8 mouse cellular contexts compared by ENCODE assay signal in genomic region chr6:3424613-3425277, GRCm38 (mm10). TPM values are rescaled to one million over a fixed set of nuclear protein-coding genes. Genes with fewer than 3 reads are reported as not detected.
DNase-seq lines count a peak whose midpoint lies in the region; ATAC-seq lines count a peak whose summit lies in the region.
"Not testable (repeated sequence)": the region's sequence is repeated elsewhere in the genome, so short reads cannot be mapped to it uniquely, and the experiment has no call there.

No protein-coding gene starts in this region.

- DNase-seq in adrenal gland, postnatal 25 days, result peak; percentile 6
- DNase-seq in heart, postnatal 36 days, result peak; percentile 48 to 60
- peak; percentile 58 to 80 for DNase-seq in lung, postnatal 4 days

- WGBS in kidney, embryonic 14.5 days, result 20% methylated on average over 1 of the region's 4 CpGs
- 14% methylated on average over 1 of the region's 4 CpGs for WGBS in liver, embryonic 15.5 days (ENCODE audit: insufficient replicate concordance)
- WGBS in stomach, embryonic 14.5 days, result 38% methylated on average over 1 of the region's 4 CpGs

- not testable (repeated sequence) for H3K4me3 ChIP-seq in kidney, embryonic 14.5 days (ENCODE audit: low read length); liver, embryonic 15.5 days (replicated peaks); stomach, embryonic 14.5 days (ENCODE audit: low read depth, low read length)

- H3K9ac ChIP-seq in kidney, embryonic 14.5 days (ENCODE audit: low read depth, low read length); liver, embryonic 15.5 days; stomach, embryonic 14.5 days (replicated peaks; ENCODE audit: low read depth, low read length): not testable (repeated sequence)

- peak; percentile 83 for ATAC-seq in CD4-positive, CD25-positive, alpha-beta regulatory T cell, adult 4 months
- peak; percentile 74 for ATAC-seq in granulocyte monocyte progenitor cell, adult 5-6 weeks (replicated peaks; ENCODE audit: poor library complexity, severe bottlenecking)
- ATAC-seq in kidney, embryonic 14.5 days (ENCODE audit: low FRiP score, low TSS enrichment), result peak; percentile 72; the same call in 1 of the 2 replicates
- ATAC-seq in liver, embryonic 15.5 days (ENCODE audit: insufficient read depth), result peak; percentile 47
- peak; percentile 58; the same call in 1 of the 2 replicates for ATAC-seq in stomach, embryonic 14.5 days (ENCODE audit: insufficient number of reproducible peaks, insufficient read depth, low FRiP score, low read depth)

- H3K4me1 ChIP-seq in kidney, embryonic 14.5 days (ENCODE audit: control insufficient read depth, insufficient read depth, low read length); liver, embryonic 15.5 days (replicated peaks); stomach, embryonic 14.5 days (ENCODE audit: control insufficient read depth, insufficient read depth, low read length): not testable (repeated sequence)

- not testable (repeated sequence) for H3K36me3 ChIP-seq in kidney, embryonic 14.5 days (ENCODE audit: control insufficient read depth, insufficient read depth, low read length); liver, embryonic 15.5 days (replicated peaks); stomach, embryonic 14.5 days (ENCODE audit: control insufficient read depth, insufficient read depth, low read length)

- not testable (repeated sequence) for H3K27me3 ChIP-seq in kidney, embryonic 14.5 days (ENCODE audit: control insufficient read depth, insufficient read depth, low read length); liver, embryonic 15.5 days; stomach, embryonic 14.5 days (ENCODE audit: control insufficient read depth, insufficient read depth, low read length)

- H3K27ac ChIP-seq in kidney, embryonic 14.5 days (ENCODE audit: low read depth, low read length); liver, embryonic 15.5 days (replicated peaks); stomach, embryonic 14.5 days (ENCODE audit: low read length): not testable (repeated sequence)

- intact Hi-C loops in heart, postnatal 36 days (cut with DNase I), result not testable (repeated sequence)

- H3K9me3 ChIP-seq in kidney, embryonic 14.5 days (ENCODE audit: control insufficient read depth, low read length); liver, embryonic 15.5 days (replicated peaks); stomach, embryonic 14.5 days (ENCODE audit: control insufficient read depth, low read depth, low read length): not testable (repeated sequence)

- H3K4me2 ChIP-seq in kidney, embryonic 14.5 days (replicated peaks; ENCODE audit: low read depth, low read length); liver, embryonic 15.5 days; stomach, embryonic 14.5 days (replicated peaks; ENCODE audit: low read depth, low read length): not testable (repeated sequence)

RNA-seq across cellular contexts. Expression of gene Samd9l, which starts 25.4 kb away (rescaled TPM):
- polyA plus RNA-seq in CD4-positive, CD25-positive, alpha-beta regulatory T cell, adult 4 months (2017; shearing (Covaris generic)), result 100 to 1,000 TPM; 123 to 199 TPM
- 12.2 and 18.3 TPM in 2 replicates for total RNA-seq in adrenal gland, postnatal 25 days (2021)
- total RNA-seq in granulocyte monocyte progenitor cell, adult 5-6 weeks (2014; fragmentation: Nextera tagmentation), result 1.6 and 3.2 TPM in 2 replicates
- total RNA-seq in granulocyte monocyte progenitor cell, adult 5-6 weeks (2017), result 12.3 and 12.8 TPM in 2 replicates
- 10 to 100 TPM in 1 of 2 experiments, 1 to 10 TPM in 1; 7.5 to 12.4 TPM for total RNA-seq in heart, postnatal 36 days (2021)
- 4.7 and 8.2 TPM in 2 replicates for polyA plus RNA-seq in kidney, embryonic 14.5 days (2014; fragmentation: Nextera tagmentation; extraction: Ambion mirVana)
- polyA plus RNA-seq in liver, embryonic 15.5 days (2015; fragmentation: Nextera tagmentation; extraction: Ambion mirVana), result 3.0 and 3.5 TPM in 2 replicates
- polyA plus RNA-seq in stomach, embryonic 14.5 days (2014; fragmentation: Nextera tagmentation; extraction: Ambion mirVana), result 14.5 and 14.6 TPM in 2 replicates

Comparison
In these comparisons a context has a peak if more than half of its experiments do, and no peak if none do; other contexts are left out.
1. DNase-seq: peak in every context shown above with its lines; median percentile 69 in lung, postnatal 4 days; 54 in heart, postnatal 36 days; 6 in adrenal gland, postnatal 25 days.